Mouse (Mus musculus) T-helper 17 cell (primary cell): ENCODE measurements at regions not wholly inside any gene's neighbourhood (a gene's known extent, or its start where the extent isn't known, plus 50 kb on each side); places are given as distances from the start of the nearest gene placed in this dataset.

Source experiments
- in situ Hi-C, 2 experiments: fragments of 300-600 bp; cut with MboI, MseI; formaldehyde crosslinking; loops; 1 replicate in 1 of 2; 2 replicates in 1 of 2; pipeline ENCODE4 v1.15.1; 2025; ENCODE audit warnings: high pct_unique_total_duplicates in 2 of 2

DNA sequence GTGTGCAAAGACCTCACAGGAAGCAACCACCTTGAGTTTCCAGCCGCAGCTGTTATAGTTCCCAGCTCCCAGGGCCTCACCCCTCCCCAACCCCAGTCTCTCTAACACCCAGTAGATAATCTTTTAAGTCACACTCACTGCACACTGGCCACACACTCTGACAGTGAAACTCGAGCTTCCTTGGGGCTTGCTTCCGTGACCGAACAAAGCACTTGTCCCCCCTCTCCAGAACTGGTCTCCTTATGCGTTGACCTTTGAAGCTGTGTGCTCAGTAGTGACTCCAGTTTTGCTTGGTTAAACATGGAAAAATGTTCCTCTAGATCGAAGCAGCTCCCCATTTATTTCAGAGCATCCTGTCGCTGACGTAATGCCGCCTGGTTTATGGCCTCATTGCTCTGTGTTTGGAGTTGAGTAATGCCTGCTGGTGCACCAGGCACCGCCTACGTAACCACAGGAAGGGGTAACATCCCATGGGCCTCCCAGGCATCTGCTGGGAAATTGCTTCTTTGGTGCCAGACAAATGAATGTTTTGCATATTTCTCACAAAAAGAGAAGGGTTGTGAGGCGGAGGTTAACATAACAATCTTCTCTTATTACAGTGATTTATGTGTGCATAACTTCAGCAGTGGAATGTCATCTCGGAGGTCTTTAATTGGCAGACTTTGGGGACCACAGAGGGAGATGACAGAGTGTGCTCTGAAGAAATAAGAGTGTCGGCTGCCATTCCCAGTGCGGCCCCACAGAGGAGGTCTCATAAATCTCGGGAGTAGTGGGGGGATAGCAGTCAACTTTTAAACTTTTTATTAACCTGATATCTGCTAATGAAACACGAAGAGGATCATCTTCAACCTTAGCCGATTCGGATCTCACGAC, 292.7 kb upstream of the Zfp507 start:
- in situ Hi-C loops, result no loop called here

DNA sequence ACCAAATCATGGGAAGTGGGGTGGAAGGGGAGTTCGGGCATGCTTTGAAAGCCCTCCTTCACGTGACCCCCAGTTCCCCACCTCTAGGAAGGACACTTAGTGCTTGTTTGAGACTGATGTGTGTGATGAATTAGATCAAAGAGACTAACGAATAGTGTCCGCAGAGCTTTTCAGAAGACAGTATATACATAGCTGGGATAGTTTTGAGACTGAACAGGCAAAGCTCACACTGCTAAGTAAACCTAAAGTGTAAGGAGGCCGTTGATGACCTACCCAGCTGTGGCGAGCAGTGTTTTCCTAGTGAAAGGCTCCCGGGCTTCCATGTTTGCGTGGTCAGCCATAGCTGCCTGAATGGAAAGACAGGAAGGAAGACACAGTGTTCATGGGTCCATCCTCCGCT, 288.3 kb upstream of the Zfp507 start:
- in situ Hi-C loops, result no loop called here

DNA sequence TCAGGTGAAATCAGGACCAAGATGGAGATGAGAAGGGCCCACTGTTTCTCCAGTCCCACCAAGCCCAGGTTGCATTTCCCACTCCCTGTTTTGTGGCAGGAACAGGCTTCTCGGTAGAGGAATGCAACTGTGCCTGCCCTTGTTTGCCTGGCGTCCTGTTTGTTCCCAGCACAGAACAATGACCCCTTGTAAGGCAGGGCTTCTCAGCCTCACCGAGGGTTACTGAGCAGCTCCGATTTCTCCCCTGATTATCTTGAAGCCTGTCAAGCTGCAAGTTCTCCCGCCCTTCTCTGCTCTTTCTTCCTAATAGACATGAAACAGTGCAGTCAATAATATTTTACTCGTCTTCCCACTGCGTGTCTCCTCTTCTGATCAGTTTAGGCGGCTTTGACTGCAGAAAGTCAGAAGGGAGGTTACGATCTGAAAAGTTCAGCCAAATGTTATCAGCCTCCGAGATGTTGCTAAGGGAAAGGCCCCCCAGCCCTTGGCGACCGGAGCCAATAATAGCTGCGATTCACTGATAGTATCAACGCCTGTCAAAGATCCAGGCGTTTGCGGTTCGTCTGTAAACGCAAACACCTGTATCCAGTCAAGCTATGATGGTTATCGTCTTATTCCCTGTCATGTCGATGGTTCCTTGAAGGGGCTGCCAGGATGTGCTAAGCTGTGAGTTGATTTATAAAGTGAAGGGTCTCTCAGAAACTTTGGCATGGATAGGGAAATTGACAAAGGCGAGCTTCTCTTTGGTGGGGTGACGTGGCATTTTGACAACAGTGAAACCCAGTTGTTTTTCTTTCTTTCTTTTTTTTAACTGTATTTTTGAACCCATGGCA, 287.7 kb upstream of the Zfp507 start:
- in situ Hi-C loops, result no loop called here

DNA sequence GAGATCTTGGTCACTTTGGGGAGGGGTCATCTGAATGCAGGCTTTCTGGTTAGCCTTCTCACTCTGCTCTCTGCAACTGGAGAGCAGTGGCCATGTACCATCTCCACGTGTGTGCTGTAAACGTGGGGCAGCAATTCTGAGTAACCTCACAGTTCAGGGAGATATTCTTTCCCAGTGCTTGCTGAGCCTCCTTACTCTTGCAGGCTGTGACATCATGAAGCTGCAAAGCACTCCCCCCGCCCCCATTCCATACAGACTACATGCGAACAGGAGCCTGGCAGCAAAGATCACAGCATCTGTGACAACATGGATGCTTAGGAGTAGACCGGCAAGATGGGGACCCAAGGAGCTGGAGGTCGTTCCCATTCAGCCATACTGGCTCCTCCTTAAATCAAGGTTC, 284.8 kb upstream of the Zfp507 start:
- in situ Hi-C loops, result loop anchor here in 1 of 2 experiments (10.0 kb wide), 1 partner anchor 637 kb away; no protein-coding TSS in a partner anchor

DNA sequence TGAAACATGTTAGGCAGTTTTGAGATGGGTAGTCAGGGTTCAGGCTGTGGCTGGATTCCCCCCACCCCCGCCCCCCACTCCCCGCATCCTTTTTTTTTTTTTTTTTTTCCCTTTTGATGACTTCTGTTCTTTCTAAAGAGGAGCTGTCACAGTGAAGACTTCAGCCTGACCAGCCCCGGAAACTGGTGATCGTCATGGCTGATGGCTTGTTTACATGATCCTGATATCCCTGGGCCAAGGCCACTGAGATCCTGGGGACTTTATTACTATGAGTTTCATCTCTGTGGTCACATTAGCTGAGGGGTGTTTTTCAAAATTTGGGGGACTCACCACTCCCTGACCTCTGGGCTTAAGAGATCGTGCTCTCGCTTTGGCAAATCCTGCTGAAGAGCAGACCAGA, 275.9 kb upstream of the Zfp507 start:
- in situ Hi-C loops, result no loop called here

DNA sequence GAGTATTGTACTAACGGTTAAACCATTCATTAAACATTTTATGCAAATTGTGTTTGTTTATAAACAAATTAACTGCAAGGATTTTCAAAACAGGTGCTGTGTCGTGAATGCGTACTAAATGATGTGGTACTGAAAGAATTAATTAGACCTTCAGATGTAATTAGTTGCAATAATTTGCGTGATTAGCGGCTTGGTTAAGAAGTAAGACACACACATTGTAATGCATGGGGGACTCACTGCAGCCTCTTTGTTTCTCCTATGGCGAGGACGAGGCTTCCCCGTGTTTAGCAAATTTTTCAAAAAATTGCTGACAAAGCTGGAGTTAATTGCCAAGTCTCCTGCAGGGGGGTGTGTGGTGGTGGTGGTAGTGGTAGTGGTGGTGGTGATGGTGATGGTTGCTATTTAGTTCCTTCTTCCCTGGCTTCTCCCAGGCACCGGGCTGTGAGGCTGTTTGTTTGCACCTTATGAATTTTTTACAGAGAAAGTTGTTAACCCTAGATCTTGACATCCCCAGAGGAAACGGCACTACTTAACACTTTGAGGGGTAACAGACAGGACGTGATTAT, 275.4 kb upstream of the Zfp507 start:
- in situ Hi-C loops, result no loop called here

- in situ Hi-C loops, result no loop called here
Measured at GRCm38 (mm10) chr7:36077271-36077670, 274.5 kb upstream of the Zfp507 start.

GRCm38 (mm10) chr7:36076021-36076441, 273.2 kb upstream of the Zfp507 start:
- in situ Hi-C loops, result no loop called here

- in situ Hi-C loops, result no loop called here
Measured at GRCm38 (mm10) chr7:36071774-36072173, 269.0 kb upstream of the Zfp507 start.

GRCm38 (mm10) chr7:36066725-36067124, 263.9 kb upstream of the Zfp507 start:
- in situ Hi-C loops, result no loop called here

DNA sequence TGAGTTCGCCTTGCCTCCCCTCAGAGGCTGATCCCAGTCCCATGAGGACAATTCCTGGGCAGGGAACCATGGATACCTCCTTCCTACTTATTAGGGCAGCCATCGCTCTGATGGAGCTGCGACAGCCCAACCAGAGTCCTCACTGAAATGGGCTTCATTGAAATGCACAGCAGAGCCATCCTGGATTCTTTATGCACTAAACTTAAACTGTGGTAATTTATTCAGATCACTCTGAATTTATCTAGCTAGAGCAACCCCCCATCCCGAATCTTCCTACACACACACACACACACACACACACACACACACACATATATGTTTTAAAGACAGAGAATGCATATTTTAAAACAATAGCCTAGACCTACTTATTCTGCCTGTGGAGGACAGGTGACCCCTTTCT, 258.9 kb upstream of the Zfp507 start:
- in situ Hi-C loops, result no loop called here

GRCm38 (mm10) chr7:36060426-36060825, 257.6 kb upstream of the Zfp507 start:
- in situ Hi-C loops, result no loop called here

DNA sequence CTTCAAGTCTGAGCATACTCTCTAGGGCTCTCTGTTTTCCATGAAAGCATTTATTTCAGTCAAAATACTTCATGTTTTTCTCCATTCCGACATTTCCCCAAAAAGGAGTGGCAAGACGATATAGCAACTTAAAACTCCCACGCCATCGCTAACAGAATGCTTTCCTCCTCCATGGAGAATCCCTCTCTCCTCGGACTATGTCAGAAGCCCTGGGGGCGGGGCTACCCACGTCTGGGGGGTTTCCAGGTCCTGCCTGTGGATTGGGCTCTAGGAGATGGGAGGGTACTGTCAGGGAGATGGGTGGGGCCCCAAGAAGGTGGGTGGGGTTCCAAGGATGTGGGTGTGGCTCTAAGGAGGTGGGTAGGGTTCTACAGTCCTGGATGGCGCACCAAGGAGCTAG, 243.2 kb upstream of the Zfp507 start:
- in situ Hi-C loops, result no loop called here

- in situ Hi-C loops, result no loop called here
Measured at GRCm38 (mm10) chr7:36031881-36032280, 229.1 kb upstream of the Zfp507 start.

DNA sequence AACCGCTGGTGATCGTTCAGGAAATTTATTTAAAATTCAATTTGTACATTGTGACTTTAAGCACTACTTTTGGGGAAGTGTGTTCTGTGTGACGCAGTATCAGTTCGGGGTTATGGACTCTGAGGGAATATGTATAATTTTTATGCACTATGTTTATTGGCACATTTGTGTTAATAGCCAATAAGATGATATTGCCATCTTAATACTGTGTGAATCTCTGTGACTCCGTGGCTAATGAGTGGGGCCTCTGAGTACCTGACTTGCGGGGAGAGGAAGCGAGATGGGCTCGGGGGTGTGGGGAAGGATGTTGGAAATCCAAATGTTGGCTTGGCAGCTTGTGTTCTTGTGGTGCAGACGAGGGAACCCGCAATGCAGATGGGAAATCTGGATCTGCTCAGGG, 220.2 kb upstream of the Zfp507 start:
- in situ Hi-C loops, result no loop called here

DNA sequence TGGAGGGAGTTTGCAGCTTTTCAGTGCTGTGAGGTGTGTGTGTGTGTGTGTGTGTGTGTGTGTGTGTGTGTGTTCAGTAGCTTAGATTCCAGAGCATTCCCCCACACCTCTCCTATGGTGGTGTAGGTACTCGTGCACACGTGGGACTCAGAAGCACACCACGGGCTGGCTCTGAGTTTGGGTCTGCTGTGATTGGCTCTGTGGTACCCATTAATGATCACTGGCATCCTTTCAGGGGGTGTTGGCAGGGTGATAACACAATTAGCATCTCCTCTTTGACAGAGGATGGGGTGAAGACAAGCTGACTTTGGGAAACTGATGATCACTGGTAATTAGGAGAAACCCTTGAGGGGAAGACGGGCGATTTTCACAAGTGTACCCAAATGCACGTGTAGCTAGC, 219.7 kb upstream of the Zfp507 start:
- in situ Hi-C loops, result no loop called here

- in situ Hi-C loops, result loop anchor here in 1 of 2 experiments (10.0 kb wide), 1 partner anchor 252 kb away; no protein-coding TSS in a partner anchor
Measured at GRCm38 (mm10) chr7:36016926-36017753, 214.3 kb upstream of the Zfp507 start.

- in situ Hi-C loops, result no loop called here
Measured at GRCm38 (mm10) chr7:35996609-35997008, 193.8 kb upstream of the Zfp507 start.

- in situ Hi-C loops, result no loop called here
Measured at GRCm38 (mm10) chr7:35992511-35992910, 189.7 kb upstream of the Zfp507 start.

GRCm38 (mm10) chr7:35991141-35991540, 188.3 kb upstream of the Zfp507 start:
- in situ Hi-C loops, result no loop called here

GRCm38 (mm10) chr7:35989456-35989855, 186.7 kb upstream of the Zfp507 start:
- in situ Hi-C loops, result no loop called here
